In genomic region chr19:44297068-44297760, GRCm38 (mm10) we compare ENCODE assay signal across 8 mouse cellular contexts. TPM values are rescaled to one million over a fixed set of nuclear protein-coding genes. Genes with fewer than 3 reads are reported as not detected.
DNase-seq lines count a peak whose midpoint lies in the region; ATAC-seq and TF ChIP-seq lines count a peak whose summit lies in the region.

No protein-coding gene starts in this region.

- H3K4me3 ChIP-seq in gastrocnemius, adult 2 months, result peak overlapping the region; percentile 79
- H3K4me3 ChIP-seq in forebrain, embryonic 12.5 days (replicated peaks), result peak overlapping the region; percentile 89
- peak overlapping the region; percentile 79 for H3K4me3 ChIP-seq in liver, embryonic 16.5 days (ENCODE audit: low read depth, low read length)

- peak overlapping the region; percentile 35; the same call in 1 of the 2 replicates for H3K27ac ChIP-seq in gastrocnemius, adult 2 months
- no peak overlapping the region; the same call in 1 of the 2 replicates for H3K27ac ChIP-seq in forebrain, embryonic 12.5 days
- peak overlapping the region; percentile 49 for H3K27ac ChIP-seq in liver, embryonic 16.5 days (ENCODE audit: low read length)

- peaks cover 78% of the 10 kb centered on the region for H3K4me1 ChIP-seq in forebrain, embryonic 12.5 days
- H3K4me1 ChIP-seq in liver, embryonic 16.5 days (ENCODE audit: control insufficient read depth, low read depth, low read length), result peaks cover 84% of the 10 kb centered on the region

- ATAC-seq in forebrain, embryonic 12.5 days (ENCODE audit: low FRiP score), result no peak
- ATAC-seq in liver, embryonic 16.5 days (ENCODE audit: low read depth), result no peak

- 62% methylated on average over 8 of the region's 8 CpGs for WGBS in forebrain, embryonic 12.5 days
- 57% methylated on average over 8 of the region's 8 CpGs for WGBS in liver, embryonic 16.5 days (ENCODE audit: insufficient replicate concordance)

- intact Hi-C loops in gastrocnemius, adult 2 months (cut with DNase I), result no loop called here
- intact Hi-C loops in gastrocnemius, postnatal 36 days (cut with DNase I), result no loop called here

- TF ChIP-seq CTCF in gastrocnemius, adult 2 months (IDR thresholded peaks at IDR 0.05), result no peak

- H3K4me2 ChIP-seq in forebrain, embryonic 12.5 days, result peak overlapping the region; percentile 100
- peak overlapping the region; percentile 91 for H3K4me2 ChIP-seq in liver, embryonic 16.5 days (ENCODE audit: low read depth, low read length)

- DNase-seq in gastrocnemius, adult 2 months, result no peak
- no peak for DNase-seq in gastrocnemius, adult 8-10 months (ENCODE audit: low spot score in 2 of 2)
- DNase-seq in 3134 (ENCODE audit: extremely low read depth, insufficient read length, low spot score), result peak; percentile 31
- no peak for DNase-seq in right cerebral cortex, postnatal 25 days
- DNase-seq in gastrocnemius, postnatal 36 days, result no peak
- DNase-seq in kidney, adult 18-20 months, result no peak

- H3K36me3 ChIP-seq in forebrain, embryonic 12.5 days (replicated peaks), result peaks cover 74% of the 10 kb centered on the region
- H3K36me3 ChIP-seq in liver, embryonic 16.5 days (ENCODE audit: control insufficient read depth, insufficient read depth), result peaks cover 26% of the 10 kb centered on the region

- H3K27me3 ChIP-seq in forebrain, embryonic 12.5 days, result no peaks in the 10 kb centered on the region
- no peaks in the 10 kb centered on the region for H3K27me3 ChIP-seq in liver, embryonic 16.5 days (ENCODE audit: control insufficient read depth, insufficient read depth, low read depth, low read length)

- no peaks in the 10 kb centered on the region for H3K9me3 ChIP-seq in forebrain, embryonic 12.5 days
- H3K9me3 ChIP-seq in liver, embryonic 16.5 days (replicated peaks; ENCODE audit: control insufficient read depth, low read length), result no peaks in the 10 kb centered on the region

- H3K9ac ChIP-seq in forebrain, embryonic 12.5 days, result peak overlapping the region; percentile 99
- H3K9ac ChIP-seq in liver, embryonic 16.5 days (ENCODE audit: low read depth, low read length), result peak overlapping the region; percentile 43

RNA-seq across cellular contexts. Expression of gene Scd2, which starts 3.7 kb away (rescaled TPM):
- 1 to 10 TPM; 7.4 to 9.1 TPM for total RNA-seq in gastrocnemius, adult 2 months (2021)
- total RNA-seq in gastrocnemius, adult 8-10 months (2022), result 1 to 10 TPM; 3.7 to 7.8 (median 7.1) TPM
- 470 and 492 TPM in 2 replicates for polyA plus RNA-seq in forebrain, embryonic 12.5 days (2016; fragmentation: Nextera tagmentation; extraction: Ambion mirVana)
- polyA plus RNA-seq in liver, embryonic 16.5 days (2015; fragmentation: Nextera tagmentation; extraction: Ambion mirVana), result 131 and 147 TPM in 2 replicates
- total RNA-seq in gastrocnemius, postnatal 36 days (2021), result 10 to 100 TPM in 1 of 2 experiments, 1 to 10 TPM in 1; 6.4 to 12.3 TPM

RNA-seq across cellular contexts. Expression of gene Scd4, which starts 35.7 kb away (rescaled TPM):
- under 1 TPM in 1 of 2 experiments, not detected in 1; 0.13 TPM for total RNA-seq in gastrocnemius, adult 2 months (2021)
- under 1 TPM in 1 of 4 experiments, not detected in 3; 0.13 TPM for total RNA-seq in gastrocnemius, adult 8-10 months (2022)
- 0.15 and 0.29 TPM in 2 replicates for polyA plus RNA-seq in forebrain, embryonic 12.5 days (2016; fragmentation: Nextera tagmentation; extraction: Ambion mirVana)
- polyA plus RNA-seq in liver, embryonic 16.5 days (2015; fragmentation: Nextera tagmentation; extraction: Ambion mirVana), result 0.04 and 0.07 TPM in 2 replicates
- under 1 TPM; 0.10 to 0.20 TPM for total RNA-seq in gastrocnemius, postnatal 36 days (2021)
